Mouse (Mus musculus): ENCODE results near the gene Tasp1.
A peak's percentile ranks its signal among the peaks of the same experiment; 100 is the strongest.
"Not testable (repeated sequence)": the region's sequence is repeated elsewhere in the genome, so short reads cannot be mapped to it uniquely, and the experiment has no call there.

Tasp1 gene

DNA sequence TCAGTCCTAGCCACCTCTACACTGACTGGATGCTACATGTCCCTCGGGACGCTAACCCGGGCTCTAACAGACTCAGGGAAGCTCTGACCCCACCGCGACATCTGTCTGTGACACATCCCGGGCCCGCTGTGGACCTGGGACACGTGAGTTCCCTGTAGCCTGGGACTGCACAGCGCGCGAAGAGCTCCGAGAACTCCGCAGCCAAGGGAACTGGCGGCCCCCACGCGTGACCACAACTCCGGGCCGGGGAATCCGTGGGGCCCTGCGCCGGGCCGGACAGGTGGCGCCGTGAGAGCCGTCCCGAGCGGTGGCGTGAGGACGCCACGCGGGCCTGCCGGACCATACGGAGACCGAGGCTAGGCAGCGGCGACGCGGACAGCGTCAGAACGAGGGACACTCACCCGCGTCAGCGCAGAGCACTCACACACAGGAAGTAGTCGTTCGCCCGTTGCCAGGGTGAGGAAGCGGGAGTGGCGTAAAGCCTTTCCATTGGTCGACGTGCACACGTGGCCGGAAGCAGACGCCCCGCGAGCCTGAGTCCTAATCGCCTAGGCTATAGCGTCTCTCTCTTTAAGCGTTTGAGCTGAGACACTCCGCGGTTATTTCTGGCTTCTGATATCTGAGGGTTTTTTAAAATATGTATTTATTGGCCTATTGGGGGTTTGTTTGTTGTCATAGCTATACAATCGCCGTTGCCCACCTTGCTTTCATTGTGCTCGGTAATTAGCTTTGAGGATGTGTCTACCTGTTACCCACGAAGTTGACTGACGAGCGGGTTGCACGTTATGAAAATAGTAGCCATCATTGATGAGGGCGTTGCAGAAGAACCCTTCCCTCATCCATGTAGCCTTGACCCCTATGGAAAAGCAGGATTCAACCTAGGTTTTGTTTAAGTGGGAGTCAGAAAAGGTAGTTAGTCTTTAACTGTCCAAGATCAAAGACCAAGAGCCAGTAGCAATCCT lies at the start of gene Tasp1:
Tasp1 (minus strand) TSS at position 453 of the 962 bp plus-strand sequence.
- DNase-seq (ENCODE audit: low read depth, low spot score): peak; percentile 82

DNA sequence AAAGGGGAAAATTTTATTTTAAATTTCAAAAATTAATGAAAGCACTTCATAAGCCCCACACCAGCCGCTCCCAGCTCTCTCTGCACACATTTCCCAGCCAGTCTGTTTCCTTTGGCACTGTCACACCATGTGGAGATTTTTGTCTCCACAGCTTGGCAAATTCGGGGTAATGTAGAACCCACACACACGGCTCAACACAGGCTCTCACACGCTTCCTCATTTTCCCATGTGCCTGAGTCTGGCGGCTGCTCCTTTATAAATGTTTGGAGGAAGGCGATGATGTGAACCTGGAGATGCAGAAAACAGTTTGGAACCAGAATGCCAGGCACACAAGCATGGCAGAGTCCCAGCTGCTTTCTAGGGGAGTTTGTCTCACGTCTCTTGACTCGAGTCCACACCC lies 47.2 kb upstream of the Tasp1 start:
- no peak for DNase-seq (ENCODE audit: low read depth, low spot score)

DNA sequence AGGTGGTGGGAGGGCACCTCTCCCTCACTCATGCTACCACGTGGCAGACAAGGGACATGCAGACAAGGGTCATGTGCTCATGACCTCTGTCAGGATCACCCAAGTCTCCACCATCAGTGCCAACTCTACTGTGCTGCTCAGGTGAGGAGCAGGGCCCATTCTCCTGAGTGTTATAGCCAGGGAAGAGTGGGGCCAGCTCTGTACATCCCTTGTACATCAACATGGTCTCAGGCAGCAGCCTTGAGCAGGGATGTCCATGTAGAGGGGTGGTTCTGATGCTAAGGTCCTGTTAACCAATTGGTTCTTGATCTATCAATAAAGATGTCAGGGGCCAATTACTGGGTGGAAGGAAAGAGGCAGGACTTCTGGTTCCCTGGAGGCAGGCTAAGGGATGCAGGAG lies 42.3 kb upstream of the Tasp1 start:
- DNase-seq (ENCODE audit: low read depth, low spot score): no peak

DNA sequence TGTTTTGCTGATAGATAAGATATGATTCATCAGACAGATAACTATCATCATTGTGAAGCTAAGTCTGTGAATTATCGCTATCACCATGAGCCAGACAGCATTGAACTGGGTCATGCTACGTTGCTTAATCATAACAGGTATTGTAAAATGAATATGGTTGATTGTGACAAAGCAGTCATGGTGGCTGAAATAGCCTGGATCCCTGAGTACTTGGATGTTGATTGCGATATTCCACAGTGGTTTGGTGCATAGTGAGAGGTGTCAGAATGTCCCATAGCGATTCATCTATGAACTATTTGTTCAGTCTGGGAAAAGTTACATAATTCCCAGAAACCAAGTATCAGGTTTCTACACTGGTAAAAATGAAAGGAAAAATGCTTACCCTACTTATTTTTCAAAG lies 41.0 kb upstream of the Tasp1 start:
- DNase-seq (ENCODE audit: low read depth, low spot score): no peak

GRCm38 (mm10) chr2:140104951-140105350 lies 38.3 kb upstream of the Tasp1 start:
- DNase-seq (ENCODE audit: low read depth, low spot score): no peak

DNA sequence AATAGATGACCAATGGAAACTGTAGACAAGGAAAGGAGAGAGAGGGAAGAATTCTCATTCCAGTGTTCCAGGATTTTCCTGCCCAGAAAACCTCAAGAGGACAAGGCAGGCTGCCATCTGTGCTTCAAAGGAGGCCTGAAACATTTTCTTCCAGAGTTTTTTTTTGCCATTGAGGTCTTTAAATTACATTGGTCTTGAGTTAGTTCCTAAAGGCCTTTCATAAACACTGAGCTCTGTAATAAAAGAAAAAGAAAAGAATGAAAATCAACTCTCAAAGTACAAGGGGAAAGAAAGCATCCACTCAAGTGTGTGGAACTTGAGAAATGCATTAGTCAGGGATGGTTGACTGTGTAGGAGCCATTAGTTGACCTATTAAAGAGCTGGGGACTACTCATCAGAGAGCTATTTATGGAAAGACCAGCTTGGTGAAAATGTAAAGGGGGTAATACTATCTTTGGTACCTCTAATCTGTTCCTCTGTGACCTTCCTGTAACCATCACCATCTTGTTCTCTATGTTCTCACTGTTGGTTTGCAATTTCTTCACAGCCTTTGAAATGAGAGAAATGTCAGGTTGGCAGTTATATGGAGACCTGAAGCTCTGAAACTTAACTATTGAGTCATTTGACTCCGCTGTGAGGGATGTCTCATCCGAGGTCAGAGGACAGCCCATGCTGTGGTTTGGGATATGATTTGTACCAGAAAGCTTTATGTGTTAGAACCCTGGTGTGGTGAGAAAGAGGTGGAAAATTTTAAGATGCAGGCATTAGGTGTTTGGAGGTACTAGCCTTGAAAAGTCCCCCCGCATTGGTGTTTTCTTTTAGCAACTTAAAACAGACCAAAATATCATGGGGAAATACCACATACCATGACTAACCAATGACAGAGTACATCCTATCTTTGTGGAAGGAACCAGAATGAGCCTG lies 34.2 kb upstream of the Tasp1 start:
- no peak for DNase-seq (ENCODE audit: low read depth, low spot score)

DNA sequence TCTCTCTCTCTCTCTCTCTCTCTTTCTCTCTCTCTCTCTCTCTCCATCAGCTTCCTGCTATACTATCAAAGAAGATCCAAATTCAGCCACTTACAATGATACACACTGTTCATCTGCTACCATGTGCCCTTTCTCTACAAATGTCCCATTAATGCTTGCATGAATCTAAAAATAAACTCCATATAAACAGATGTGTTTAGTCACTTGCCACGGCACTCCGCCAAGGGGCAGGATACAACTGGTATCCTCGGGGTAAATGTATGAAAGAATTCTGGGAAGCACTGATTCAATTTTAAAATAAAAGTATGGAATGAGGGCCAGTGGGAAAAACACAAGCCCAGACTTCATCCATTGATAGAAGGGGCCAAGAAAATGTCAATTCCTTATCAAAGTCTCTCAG lies 33.4 kb upstream of the Tasp1 start:
- DNase-seq (ENCODE audit: low read depth, low spot score): no peak

GRCm38 (mm10) chr2:140097131-140097591 lies 30.6 kb upstream of the Tasp1 start:
- DNase-seq (ENCODE audit: low read depth, low spot score): no peak

- DNase-seq (ENCODE audit: low read depth, low spot score): peak; percentile 31
These were observed 29.4 kb upstream of the Tasp1 start for GRCm38 (mm10) chr2:140096034-140096433.

DNA sequence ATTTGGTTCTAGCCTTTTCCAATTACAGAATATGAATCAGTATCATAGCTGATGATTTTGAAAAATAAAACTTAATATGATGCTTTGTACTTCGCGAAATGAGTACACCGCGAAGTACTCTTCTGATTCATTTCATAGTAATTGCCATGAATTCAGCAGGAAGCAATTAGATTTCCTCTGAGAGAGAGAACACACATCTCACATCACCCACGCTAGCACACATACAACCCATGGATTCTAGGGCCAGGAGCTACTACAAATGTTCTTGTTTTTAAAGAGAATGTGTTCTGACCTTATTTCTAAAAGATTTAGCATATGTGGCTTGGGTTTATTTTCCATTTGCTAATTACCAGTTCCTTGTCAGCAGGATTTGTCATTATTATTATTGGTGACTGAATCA lies 26.8 kb upstream of the Tasp1 start:
- no peak for DNase-seq (ENCODE audit: low read depth, low spot score)

DNA sequence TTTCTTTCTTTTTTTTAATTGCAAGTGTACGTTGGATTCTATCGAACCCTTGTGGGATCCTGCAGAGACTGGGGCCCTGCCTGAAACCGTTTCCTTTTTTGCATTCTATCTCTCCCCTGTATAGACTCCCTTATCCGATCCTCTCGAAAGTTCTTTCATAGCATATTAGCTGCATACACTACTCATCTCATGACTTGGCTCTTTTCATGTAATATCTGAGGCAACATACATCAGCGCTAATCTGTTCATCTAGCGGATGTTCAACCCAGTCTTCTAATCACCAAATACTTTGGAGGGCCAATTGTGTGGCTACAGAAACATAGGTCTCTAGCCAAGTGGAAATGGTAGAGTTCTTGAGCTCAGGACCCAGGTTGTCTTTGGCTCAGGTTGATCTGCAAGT lies 17.6 kb upstream of the Tasp1 start:
- no peak for DNase-seq (ENCODE audit: low read depth, low spot score)

DNA sequence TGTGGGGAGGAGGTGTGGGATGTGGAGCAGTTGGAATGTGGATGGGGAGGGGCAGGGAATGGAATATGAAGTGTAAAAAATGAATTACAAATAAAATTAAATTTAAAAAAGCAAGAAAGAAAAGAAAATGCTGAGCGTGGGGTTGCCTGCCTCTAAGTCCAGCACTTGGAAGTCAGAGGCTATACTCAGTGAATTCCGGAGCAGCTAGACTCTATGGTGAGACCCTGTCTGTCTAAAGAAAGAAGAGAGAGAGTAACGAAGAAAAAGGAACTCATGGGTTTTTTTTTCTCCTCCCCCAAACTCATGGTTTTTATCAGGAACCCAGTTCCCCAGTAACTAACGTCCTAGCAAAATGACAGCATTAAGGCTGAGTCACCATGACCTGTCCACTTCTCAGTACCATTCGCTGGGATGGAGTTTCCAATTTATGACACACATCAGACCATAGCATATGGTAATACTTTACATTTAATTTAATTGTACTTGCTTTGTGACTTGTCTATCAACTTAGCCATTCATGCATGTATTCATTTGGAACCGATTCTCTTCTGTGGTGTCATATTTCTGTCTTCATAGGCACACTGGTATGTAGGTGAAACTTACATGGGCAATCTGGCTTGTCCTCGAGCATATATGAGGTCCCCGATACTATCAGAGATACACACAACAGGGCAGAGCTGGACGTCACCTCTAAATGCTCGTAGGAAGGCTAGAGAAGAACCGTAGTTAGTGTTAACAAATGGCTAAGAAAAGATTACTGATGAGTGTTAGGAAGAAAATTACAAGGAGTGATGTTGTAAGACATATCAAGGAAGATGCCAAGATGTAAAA lies 14.4 kb upstream of the Tasp1 start:
- no peak for DNase-seq (ENCODE audit: low read depth, low spot score)

DNA sequence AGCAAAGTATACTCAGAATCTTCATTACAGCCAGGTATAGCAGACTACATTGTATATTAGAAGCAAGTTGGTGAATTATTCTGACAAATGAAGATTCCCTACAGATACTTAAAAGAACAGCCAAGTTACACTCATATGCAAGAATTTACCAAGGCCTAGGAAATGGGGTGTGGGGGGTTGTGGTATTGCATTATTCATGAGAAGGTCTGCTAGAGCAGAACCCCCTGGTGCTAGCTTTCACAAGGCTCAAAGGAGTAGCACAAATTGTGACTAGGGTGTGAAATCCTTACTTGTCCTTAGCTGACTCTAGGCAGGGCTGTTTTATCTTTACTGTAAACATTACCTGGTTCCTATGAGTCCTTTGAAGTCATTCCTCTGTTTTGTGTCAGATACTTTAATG lies 12.7 kb upstream of the Tasp1 start:
- DNase-seq (ENCODE audit: low read depth, low spot score): not testable (repeated sequence)

DNA sequence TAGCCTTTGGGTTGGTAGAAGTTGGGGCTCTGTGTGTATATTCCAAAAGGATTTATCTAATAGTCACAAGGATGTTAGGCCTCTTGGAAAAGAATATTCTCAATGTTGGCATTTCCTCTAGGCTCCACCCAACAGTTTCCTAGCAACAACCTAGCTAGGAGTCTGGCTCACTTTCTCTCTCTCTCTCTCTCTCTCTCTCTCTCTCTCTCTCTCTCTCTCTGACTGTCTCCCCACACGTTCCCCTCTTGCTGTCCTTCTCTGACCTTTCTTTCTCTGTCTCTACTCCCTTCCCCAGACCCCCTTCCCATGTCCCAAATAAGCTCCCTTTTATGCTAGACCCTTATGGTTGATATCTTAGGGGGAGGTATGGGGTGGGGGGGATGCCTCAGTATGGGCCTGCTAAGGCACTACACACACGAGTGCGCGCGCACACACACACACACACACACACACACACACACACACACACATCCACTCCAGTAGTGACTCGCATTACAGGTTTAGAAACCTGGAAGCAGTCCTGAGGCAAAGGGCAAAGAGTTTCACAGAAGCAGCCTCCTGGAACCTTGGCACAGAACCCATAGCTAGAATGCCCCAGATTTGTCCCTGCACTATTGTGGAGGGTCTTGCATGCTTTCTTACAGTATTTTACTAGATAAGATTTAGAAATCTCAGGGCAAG lies 12.1 kb upstream of the Tasp1 start:
- no peak for DNase-seq (ENCODE audit: low read depth, low spot score)

DNA sequence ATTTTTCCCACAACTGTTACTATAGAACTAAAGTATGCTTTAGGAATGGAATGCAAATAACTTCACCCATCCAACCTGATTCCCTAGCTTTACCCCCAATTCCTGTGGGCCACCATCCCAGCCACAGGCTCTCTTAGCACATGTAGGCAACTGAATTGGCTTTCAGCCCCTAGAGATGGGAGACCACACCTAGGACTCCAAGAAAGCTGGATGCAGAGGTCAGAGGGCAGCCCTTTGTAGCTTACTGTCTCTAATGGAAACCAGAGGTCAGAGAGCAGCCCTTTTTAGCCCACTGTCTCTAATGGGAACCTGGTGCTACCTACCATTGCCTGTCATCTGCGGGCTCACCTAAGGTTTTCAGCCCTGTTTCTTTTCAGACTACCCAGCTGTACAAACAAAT lies 10.9 kb upstream of the Tasp1 start:
- no peak for DNase-seq (ENCODE audit: low read depth, low spot score)

- no peak for DNase-seq (ENCODE audit: low read depth, low spot score)
These were observed 8.5 kb upstream of the Tasp1 start for GRCm38 (mm10) chr2:140075150-140075549.

- no peak for DNase-seq (ENCODE audit: low read depth, low spot score)
These were observed 911 bp upstream of the Tasp1 start for GRCm38 (mm10) chr2:140067516-140067915.

DNA sequence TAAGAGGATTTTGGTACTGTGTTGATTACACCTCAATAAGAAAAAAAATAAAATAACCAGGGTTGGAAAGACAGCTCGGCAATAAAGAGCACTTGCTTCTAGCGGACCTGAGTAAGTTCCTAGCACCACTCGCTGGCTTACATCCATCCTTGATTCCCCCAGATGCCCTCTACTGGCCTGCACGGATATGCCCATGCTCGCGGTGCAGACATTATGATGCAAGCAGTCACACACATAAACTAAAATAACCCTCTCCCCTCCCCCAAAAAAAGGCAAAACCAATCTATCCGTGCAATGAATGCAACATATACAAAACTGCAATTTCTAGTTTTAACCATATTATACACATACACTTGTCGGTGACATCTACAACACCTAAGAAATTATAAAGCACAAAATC lies 929 bp downstream of the Tasp1 start:
- DNase-seq (ENCODE audit: low read depth, low spot score): no peak

GRCm38 (mm10) chr2:140061481-140061880 lies 5.1 kb downstream of the Tasp1 start:
- no peak for DNase-seq (ENCODE audit: low read depth, low spot score)

DNA sequence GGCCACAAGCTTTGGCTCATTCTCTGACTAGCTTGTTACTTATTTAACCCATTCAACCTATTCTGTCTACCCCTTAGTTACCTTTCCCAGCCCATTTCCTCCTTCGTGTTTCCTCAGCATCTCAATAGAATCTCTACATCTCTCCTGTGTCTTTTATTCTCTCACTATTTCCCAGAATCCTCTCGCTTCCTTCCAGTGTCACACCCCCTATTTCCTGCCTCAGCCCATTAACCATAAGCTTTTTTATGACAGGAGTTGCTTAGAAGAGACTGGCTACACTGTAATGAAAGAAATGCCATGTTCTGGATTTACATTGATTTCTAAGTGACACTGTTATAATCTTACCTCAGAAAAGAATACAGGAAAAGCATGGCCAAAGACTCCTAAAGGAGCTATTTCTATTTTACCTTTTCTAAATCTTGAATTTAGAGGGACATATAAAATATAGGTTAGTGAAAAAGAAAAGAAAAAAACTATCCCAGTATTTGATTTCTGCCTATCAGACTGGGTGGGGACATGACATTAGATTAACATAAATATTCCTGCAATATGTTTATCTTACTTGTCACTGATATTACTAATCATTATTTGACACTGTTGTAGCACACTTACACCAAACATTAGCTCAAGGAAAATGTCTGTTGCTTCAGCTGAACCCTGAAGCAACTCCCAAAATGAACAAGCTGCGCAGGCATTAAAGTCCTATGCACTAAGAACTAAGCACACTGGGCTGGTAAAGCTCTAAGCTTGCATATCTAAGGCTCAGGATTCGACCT lies 6.3 kb downstream of the Tasp1 start:
- no peak for DNase-seq (ENCODE audit: low read depth, low spot score)
